Mouse (Mus musculus) duodenum, adult 2 months (tissue): ENCODE results near the gene Fam118a. TPM values are rescaled to one million over a fixed set of nuclear protein-coding genes. Genes with fewer than 3 reads are reported as not detected.

Experiments used
- polyA plus RNA-seq: library from polyadenylated mRNA; depleted of rRNA; stranded (reverse); fragments of >200 nt; gene quantifications from 2 replicates; pipeline ENCODE4 v1.2.3, GENCODE M21; 2012; ENCODE audit warnings: low replicate concordance; rRNA removed

Fam118a gene
- polyA plus RNA-seq, result 1.4 and 8.6 TPM in 2 replicates

GRCm38 (mm10) chr15:85028648-85029047, at the start of gene Fam118a:
Fam118a (plus strand) TSS chr15:85028948.

GRCm38 (mm10) chr15:84987874-84988825, 40.6 kb upstream of the Fam118a start, which contains the start of gene 5031439G07Rik:
5031439G07Rik (minus strand) TSS chr15:84988551.

GRCm38 (mm10) chr15:85016951-85017664, 11.6 kb upstream of the Fam118a start, which contains the start of gene Upk3a:
Upk3a (plus strand) TSS chr15:85017141.

Other genes with a start within 250 kb of the Fam118a start
- 3.1 and 6.2 TPM in 2 replicates for gene Phf21b, start 172.9 kb upstream of the Fam118a start, polyA plus RNA-seq
- 0.09 and 0.19 TPM in 2 replicates for gene Gm29666, start 108.9 kb upstream of the Fam118a start, polyA plus RNA-seq
- 5.5 and 6.5 TPM in 2 replicates for gene Nup50, start 105.5 kb upstream of the Fam118a start, polyA plus RNA-seq
- gene 5031439G07Rik, start 40.4 kb upstream of the Fam118a start, polyA plus RNA-seq, result 8.8 and 12.1 TPM in 2 replicates
- gene Upk3a, start 11.8 kb upstream of the Fam118a start, polyA plus RNA-seq, result 0.74 and 4.1 TPM in 2 replicates
- gene Smc1b, start 103.0 kb downstream of the Fam118a start, polyA plus RNA-seq, result not detected in 2 replicates
- gene Ribc2, start 103.1 kb downstream of the Fam118a start, polyA plus RNA-seq, result not detected in 2 replicates
- 194 and 530 TPM in 2 replicates for gene Fbln1, start 177.0 kb downstream of the Fam118a start, polyA plus RNA-seq